Mouse (Mus musculus) yolk sac, embryonic 10.5 days (tissue): ENCODE results near the gene Sncb.
"Not testable (repeated sequence)": the region's sequence is repeated elsewhere in the genome, so short reads cannot be mapped to it uniquely, and the experiment has no call there.

Source experiments
- DNase-seq: peaks from one replicate; pipeline ENCODE4 v3.0.0-alpha.2; 2017; ENCODE audit warnings: low spot score

Gene Sncb

DNA sequence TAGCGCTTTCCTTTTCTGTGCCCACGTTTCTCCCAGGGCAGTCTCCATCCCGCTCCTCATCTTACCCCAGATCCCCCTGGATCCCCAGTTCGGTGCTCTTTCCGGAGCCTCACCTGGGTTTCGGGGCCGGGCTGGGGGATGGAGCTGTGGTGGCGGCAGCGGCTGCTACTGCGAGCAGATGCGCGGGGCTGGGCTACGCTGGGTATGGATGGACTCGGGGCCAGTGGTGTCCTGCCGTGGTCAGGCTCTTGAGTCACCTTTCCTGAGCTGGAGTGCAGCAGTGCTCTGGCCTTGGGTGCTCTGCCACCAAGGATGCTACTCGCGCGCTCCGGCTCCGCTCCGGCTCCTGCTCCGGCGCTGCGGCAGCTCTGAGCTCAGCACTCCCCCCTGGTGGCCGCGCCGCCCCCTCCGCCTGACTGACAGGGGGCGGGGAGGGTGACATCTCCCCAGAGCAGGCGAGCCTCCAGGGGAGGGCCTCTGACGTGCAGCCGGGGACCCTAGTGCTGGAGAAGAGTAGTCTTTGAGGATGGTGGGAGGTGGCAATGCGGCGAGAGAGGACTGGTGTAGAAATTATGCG, at the start of gene Sncb:
Gene Sncb, minus strand, starts transcription at position 404 of the 577 bp plus-strand sequence.
- no peak for DNase-seq

DNA sequence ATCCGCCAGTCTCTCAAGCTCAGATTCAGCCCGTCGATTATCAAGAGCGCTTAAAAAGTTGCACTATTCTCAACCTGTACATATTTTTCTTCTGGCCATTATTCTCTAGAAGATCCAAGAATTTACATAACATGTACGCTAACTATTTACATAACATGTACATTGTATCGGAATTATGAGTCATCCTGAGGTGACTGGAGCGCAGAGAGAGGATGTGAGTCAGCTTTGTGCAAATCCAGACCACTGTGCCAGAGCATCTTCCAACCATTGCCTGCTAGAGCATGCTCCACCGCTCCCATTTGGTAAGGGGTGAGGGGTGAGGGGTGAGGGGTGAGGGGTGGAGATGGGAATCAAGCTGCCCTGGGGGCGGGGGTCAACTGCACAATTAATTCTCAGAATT, 47.0 kb upstream of the Sncb start:
- no peak for DNase-seq

DNA sequence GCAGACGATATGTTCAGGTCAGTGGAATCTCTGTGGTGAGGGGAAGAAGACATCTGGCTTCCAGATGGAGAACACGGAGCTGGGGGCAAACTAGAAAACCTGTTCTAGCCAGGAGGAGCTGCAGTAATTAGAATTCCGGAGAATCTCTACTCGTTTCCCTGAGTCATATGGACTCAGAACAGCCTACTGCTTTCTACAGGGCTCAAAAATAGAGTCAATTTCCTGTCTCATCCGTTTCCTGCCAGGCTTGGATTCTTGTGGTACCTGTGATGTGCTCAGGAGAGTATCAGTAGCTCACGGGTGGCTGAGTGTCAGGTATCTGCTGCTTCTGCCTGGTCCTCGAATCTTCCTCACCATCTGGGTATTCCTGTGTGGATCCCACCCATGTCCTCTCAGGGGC, 45.1 kb upstream of the Sncb start:
- DNase-seq, result no peak

DNA sequence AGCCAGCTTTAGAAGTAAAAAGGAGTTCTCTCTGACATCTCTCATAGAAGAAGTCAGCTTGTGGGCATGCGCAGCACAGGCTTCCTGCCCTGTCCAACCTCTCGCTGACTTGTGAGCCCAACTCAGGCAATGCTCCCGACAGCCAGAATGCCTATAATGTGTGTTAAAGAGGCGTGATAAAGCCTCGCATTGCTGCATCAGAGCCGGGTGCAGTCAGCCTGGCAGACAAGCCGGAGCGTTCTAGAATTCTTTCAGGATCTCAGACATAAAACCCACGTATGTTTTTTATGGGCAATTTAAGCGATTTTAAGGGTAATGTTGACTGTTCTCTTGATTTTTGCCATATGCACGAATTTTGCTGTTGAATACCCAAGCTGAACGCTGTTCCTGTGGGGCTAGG, 41.7 kb upstream of the Sncb start:
- DNase-seq, result no peak

DNA sequence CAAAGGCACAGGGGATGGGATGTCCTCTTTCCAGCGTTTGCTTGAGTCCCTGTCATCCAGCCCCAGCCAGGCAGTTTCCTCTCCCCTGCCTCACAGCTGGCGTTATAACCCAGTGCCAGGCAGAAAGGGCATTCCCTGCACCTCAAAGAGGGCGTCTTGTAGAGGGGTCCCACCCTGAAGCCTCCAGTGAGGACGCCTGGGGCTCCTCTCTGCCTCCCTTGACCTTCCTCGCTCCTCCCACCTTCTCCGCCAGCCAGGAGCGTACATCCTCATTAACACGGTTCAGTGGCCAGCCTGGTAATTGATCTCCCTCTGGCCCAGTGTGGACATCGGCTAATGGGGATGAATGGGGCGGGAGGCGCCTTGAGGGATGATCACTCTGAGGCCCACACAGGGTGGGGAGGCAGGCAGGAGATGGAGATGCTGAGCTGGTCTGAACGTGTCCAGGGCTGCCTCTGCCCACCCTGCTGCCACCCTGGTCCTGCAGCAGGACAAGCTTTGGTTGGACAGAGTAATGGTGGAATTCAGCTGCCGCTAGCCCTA, 40.1 kb upstream of the Sncb start:
- no peak for DNase-seq

DNA sequence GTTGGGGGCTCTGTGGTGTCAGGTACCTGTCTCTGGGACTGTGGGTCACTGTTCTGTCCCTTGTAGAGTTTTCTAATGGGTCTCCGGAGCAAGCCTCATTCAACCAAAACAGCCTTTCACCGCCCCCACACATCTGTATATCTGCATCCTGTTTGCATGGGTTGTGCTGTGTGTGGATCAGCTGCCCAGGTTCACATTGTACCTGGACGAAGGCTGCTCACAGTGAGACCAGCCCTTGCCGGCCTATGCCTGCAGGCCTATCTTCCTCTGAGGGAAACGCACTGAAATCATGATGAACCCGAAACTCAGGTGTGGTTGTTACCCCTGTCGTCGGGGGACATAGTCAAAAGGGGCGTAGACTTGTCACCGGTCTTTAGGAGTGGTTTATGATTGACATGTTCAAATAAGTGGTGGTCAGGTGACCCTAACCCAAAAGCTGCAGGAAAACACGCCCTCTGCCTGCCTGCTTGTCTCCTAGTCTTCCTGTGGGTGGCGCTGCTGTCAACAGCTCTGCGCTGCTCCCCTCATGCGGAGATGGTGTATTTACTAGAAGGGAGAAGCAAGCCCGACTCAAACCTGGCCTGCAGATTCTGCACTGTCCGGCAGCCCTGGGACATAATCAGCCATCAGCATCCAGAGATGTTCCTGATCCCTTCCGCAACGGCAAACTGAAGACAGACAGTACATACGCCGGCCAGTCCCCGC, 38.9 kb upstream of the Sncb start:
- no peak for DNase-seq

DNA sequence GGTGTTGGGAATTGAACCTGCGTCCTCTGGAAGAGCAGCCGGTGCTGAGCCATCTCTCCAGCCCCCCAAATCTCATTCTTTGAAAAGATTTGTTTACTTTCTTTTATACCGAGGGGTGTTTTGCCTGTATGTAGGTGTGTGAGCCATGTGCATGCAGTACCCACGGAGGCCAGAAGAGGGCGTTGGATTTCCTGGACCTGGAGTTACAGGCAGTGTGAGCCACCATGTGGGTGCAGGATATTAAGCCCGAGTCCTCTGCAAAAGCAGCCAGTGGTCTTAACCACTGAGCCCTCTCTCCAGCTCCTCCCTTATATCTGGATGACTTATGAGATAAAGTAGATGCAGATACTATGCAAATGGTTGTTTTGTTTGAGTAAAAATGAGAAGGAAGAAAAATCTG, 36.6 kb upstream of the Sncb start:
- DNase-seq, result no peak

DNA sequence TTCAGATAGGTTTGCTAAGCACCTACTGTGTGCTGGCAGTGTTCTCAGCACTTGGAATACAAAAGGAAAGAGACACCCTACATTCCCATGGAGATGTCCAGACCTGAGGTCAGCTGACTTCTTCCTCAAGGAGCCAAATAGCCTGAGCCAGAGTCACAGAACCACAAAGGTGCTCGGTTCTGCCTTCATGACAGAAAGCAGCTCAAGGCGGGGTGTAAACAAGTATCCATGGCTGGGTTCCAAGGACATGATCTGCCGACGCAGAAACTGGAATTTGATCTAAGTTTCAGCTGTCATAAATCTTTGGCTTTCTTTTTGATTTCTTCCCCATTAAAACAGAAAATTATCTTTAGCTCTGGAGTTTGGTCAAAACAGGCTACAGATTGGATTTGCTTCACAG, 33.8 kb upstream of the Sncb start:
- no peak for DNase-seq

DNA sequence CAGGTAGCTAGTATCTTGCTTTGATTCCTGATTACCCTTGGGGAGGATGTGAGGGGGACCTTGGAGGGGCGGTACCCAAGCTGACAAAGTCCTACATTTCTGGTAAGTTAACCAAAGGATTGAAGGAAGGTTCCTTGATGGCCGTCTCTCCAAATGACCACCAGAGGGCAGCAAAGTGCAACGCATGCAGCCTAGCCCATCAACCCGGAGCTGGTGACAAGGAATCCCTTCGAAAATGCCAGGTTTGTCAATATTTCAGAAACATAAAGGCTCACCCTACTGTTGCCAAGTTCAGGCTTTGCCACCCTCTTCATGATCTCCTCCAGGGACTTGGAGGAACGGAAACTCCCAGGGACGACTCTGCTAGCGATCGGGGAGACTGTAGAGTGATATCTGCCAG, 33.3 kb upstream of the Sncb start:
- DNase-seq, result peak; percentile 33

DNA sequence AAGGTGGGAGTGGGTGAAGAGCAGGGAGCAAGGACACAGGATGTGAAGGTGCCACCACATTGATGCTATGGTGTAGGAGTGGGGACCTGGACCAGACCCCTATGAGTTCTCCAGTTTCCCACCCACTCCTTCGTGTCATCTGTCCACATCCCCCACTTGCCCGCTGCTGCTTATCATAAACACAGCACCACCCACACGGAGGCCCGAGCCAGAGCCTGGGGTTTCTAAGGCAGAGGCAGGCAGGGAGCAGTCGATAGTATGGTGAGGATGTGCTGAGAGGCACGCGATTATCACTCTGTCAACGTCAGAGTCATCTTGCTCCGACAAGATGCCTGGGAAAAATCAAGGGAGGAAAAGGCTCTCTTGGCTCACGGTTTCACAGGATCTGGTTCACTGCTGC, 32.3 kb upstream of the Sncb start:
- DNase-seq, result no peak

DNA sequence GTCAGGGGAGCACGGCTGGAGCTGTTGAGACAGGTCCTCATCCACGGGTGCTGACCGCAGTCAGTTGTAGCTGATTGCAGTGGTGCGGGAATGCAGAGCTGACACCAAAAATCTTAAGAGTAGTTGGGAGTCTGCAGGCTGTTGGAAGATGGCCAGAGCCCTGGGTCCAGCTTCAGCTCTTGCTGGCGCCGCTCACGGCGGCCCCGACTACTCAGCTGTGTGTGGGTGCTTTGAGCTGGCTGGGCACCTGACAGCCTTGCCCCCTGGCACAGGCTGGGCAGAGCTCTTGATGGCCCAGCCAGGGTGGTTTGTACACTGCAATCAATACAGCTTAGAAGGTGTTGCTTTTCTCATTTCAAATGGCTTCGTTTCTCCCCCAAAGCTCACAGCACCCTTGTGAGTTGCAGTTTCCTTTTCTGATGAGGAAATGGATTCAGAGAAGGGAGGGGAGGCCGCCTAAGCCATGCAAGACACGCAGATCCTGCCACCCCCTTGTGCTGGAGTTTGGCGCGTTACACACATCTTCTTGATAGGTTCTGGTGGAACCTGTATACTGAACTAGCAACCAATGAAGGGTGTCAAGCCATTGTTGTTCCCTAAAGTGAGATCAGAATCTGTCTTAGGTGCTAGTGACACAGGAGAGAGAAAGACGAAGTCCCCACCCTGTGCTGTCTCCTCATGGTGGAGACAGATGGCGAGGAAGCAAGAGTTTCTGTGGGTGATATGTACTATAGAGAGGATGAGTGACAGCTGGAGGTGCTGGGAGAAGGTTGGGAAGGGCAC, 31.7 kb upstream of the Sncb start:
- DNase-seq, result no peak

DNA sequence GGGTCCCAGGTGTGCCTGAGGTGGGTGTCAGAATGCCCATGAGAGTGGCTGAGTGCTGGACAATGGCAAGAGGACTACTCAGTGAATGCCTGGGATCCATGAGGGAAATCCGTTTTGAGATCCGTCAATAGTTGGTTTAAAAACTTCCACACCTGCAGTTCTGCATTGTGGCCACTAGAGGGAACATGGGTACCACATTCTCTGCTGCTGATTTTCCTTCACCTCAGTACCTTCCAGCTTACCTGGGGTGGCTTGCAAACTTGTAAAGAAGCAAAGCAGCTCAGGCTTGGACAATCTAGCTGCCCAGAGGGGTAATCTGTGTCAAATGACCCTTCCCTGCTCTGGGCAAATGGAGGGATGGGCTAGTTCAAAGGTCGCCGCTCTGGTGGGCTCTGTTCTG, 31.0 kb upstream of the Sncb start:
- no peak for DNase-seq

DNA sequence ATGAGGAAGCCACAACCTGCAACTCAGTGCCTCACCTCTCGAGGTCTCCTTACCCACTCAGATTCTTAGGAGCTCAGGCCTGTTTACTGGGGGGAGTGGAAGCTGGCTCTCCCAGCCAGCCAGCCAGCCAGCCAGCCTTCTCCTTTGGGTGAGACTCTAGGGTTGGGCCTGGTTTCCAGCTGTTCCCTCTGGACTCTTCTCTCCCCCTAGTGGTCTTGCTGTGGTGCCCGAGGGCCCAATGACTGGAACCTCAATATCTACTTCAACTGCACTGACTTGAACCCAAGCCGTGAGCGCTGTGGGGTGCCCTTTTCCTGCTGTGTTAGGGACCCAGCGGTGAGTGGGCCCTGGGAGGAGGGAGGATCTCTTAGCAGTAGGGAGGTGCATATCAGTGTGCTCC, 28.4 kb upstream of the Sncb start:
- DNase-seq, result no peak

DNA sequence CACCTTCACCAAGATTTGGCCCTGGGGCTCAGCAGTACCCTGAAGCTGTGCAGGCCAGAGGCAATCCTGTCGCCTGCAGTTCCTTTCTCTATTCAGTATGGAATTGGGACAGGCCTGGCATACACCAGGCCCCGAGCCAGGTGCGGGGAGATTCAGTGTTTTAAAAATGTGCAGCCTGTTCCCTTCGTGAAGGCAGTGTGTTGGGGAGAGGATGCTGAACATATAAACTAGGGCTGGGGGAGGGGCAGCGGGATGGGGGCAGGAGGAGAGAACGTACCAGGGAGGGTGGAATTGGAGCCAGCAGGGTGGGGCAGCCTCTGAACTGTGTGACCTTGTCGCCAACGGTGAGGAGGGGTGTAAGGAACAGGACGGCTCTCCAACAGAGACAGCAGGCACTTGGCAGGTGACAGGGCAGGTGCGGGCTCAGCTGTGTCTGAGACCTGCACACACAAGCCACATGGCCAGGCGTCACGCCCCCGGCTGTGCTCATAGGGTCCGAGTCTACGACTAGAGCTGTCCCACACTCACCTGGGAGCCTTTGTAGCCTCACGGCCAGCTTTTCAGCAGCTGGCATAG, 27.7 kb upstream of the Sncb start:
- no peak for DNase-seq

DNA sequence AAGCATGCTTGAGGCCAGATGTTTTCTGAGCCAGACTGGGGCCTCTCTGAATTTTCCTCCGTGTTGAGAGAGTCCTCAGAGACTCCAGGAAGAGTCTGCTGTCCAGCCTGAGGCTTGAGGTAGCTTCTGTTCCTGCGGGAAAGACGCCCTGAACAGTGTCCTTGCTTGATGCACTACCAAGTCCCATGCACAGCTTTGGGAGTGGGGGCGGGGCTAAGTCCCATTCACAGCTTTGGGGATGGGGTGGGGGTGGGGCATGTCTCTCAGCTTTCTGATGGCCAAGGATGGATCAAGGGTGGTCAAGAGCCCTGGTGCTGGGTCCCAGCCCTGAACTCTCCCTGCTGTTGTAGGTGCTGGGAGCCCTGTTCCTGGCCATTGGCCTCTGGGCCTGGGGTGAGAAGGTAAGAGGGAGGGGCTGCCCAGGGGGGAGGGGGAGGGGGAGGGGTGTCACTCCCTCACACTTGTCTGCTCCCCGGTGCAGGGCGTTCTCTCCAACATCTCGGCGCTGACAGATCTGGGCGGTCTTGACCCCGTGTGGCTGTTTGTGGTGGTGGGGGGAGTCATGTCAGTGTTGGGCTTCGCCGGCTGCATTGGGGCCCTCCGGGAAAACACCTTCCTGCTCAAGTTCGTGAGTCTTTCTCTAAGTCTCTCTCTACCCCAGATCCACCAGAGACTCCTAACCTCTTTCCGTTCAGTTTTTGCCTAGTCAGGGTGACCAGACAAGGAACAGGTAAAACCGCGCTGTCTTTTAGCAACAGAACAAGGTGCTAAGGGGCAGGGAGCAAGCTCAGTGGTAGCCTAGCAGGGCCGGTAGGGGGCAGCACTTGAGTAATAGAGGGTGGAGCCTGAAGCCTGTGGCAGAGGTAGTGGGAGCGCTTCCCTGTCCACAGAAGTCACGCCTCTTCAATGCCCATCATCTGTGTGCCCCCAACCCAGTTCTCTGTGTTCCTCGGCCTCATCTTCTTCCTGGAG, 26.1 kb upstream of the Sncb start:
- DNase-seq, result no peak

DNA sequence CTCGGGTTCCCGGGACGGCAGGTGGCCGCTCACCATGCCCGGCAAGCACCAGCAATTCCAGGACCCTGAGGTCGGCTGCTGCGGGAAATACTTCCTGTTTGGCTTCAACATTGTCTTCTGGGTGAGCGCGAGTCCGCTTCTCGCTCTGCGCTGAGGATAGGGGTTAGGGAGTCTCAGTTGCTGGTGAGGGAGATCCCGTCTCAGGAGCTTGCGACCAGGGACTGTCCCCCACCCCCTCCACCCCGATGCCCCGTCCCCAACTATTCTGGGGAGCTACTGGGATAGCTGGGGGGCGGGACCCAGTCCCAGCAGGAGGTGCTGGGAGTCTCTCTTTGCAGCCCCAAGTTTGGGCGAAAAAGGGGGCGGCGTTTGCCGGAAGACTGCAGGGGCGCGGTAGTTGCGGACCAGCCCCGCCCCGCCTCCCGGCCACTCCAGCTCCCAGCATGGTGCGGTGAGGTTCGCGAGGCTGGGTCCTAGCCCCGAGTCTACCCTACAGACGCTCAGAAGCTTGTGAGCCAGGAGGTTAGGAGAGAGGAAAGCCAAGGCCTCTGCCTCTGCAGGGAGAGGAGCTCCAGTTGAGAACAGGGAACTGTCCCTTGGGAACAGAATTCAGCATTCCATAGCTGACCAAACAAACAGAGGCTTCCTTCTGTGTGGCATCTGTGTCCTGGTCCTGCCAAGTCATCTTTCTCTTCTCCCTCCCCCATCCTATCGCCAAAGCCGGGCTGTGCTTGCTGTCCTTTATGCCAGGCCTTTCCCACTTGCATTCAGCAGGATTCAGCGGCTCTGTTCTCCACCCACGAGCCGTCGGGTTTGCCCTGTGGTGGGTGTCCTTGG, 23.4 kb upstream of the Sncb start:
- DNase-seq, result no peak

DNA sequence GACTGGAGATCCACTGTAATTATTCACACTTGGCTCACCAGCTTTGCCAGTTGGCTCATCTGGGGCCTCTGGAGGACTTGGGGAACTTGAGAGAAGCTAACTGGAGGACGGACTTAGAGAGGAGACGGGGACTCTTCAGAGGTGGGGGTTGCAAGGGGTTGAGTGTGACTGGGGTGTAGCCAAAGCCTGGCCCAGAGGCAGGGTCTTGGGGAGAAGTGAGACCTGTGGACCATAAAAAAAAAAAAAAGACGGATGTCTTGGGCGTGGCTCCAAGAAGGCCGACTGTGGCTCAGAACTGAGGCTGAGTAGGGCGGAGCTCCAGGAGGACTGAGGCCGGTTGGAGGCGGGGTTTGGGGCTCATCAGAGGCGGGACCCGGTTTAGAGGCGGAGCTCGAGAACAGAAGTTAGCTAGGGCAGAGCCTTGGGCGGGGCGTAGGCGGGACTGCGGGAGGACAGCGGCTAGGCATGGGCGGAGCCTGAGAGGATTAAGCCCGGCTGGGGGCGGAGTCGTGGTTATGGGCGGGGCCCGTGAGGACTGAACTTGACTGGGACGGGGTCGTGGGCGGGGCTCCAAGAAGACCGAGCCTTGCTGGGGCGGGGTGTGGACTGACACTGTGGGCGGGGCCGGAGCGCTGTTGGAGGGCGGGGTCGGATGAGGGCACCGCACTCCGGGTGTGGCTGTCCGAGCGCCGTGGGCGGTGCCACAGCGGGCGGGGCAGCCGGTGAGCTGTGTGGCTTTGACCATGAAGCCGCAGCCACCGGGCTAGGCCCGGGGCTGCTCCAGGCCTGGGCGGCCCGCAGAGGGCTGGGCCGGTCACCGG, 22.6 kb upstream of the Sncb start, which contains the start of gene Tspan17:
Gene Tspan17, plus strand, starts transcription at position 638 of the 821 bp plus-strand sequence.
- peak; percentile 95 for DNase-seq

DNA sequence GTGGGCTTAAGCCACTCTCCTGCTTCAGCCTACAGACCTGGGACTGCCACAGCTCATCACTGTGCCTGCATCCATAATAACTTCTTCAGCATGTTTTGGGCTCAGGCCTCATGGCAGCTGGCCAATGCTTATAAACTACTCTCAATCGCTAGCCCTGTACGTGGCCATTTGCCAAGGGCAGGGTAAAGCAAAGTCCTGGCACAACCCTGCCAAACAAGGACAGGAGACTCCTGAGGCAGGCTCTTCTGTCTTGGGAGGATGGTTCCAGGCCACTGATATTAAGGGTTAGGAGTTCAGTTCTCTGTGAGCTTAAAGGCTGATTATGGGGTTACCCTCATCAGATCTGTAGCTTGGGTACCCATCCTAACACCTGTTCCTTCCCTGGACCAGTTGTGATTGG, 21.2 kb upstream of the Sncb start:
- not testable (repeated sequence) for DNase-seq

DNA sequence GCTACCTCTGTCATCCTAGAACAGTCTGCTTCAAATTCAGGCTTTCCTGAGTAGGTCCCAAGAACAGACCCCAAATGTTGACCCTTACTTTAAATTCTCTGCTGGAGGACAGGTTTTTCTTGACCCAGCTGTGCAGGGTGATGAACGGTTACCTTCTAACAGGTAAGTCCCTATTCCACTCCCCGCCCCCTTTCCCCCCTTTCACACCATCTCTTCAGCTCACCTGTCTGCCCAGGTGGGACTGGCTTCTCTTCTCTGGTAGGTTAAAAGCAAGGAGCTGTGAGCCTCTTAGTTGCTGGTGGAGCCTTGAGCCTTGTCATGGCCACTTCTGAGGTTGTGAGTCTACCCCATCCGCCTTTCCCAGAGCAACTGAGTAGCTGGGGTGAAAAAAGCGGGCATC, 17.3 kb upstream of the Sncb start, which contains the start of gene Eif4e1b:
Gene Eif4e1b, plus strand, starts transcription at position 301 of the 400 bp plus-strand sequence.
- no peak for DNase-seq

DNA sequence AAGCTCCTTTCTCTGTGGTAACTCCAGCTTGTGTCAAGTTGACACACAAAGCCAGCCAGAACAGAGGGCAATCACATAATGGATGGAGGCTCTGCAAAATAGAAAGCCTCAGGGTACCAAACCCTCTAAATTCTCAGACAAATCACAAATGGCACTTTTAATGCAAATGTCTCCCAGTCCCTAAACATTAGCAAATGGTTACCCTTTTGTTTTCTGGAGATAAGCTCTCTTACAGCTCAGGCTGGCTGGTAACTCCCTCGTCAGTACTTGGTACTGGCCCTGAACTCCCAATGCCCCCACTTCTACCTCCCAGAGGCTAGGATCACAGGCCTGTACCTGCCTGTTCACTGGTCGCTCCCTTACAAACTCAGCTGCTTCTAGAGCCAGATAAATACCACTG, 16.8 kb upstream of the Sncb start:
- DNase-seq, result no peak
